Mouse (Mus musculus): ENCODE data around the gene Knstrn.

Gene Knstrn

GRCm38 (mm10) chr2:118790551-118791525 lies 23.0 kb upstream of the Knstrn start:
- peak; percentile 52 for DNase-seq (ENCODE audit: low read depth, low spot score)

GRCm38 (mm10) chr2:118791591-118792258 lies 22.1 kb upstream of the Knstrn start:
- no peak for DNase-seq (ENCODE audit: low read depth, low spot score)

DNA sequence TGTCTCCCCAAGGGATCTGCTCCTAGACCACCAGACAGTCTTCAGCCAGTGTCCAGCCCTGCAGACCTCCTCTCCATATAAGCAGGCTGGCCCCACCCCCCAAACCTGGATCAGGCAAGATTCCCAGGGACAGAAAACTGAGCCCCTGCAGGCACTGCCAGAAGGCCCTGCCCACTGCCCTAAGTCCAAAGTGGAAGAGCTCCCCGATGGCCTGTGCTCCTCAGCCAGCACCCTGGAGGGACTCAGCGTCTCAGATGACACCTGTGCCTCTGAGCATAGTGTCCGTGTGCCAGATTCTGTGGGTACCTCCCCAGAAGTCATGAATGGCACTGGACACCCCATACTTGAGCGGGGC lies 21.6 kb upstream of the Knstrn start:
- no peak for DNase-seq (ENCODE audit: low read depth, low spot score)

- DNase-seq (ENCODE audit: low read depth, low spot score), result no peak
Measured at GRCm38 (mm10) chr2:118793636-118794035, 20.2 kb upstream of the Knstrn start.

- DNase-seq (ENCODE audit: low read depth, low spot score), result no peak
Measured at GRCm38 (mm10) chr2:118802542-118803118, 11.2 kb upstream of the Knstrn start.

DNA sequence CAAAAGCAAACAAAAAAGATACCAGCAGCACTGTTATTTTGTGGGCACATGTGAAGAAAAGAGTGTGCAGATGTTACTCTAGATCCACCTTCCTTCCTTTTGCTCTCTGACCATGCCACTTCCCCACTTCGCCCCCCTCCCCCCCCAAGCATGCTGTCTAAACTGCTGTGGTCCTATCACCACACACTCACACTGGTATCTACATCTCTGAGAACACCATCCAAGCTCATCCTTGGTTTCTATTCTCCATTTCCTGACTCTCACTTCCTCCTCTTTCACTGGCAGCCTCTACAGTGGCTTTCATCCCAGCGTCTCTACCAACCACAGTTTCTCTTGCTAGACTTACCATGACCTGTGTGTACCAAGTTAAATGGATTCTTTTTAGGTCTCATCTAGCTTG lies 9.3 kb upstream of the Knstrn start:
- DNase-seq (ENCODE audit: low read depth, low spot score), result peak; percentile 89

DNA sequence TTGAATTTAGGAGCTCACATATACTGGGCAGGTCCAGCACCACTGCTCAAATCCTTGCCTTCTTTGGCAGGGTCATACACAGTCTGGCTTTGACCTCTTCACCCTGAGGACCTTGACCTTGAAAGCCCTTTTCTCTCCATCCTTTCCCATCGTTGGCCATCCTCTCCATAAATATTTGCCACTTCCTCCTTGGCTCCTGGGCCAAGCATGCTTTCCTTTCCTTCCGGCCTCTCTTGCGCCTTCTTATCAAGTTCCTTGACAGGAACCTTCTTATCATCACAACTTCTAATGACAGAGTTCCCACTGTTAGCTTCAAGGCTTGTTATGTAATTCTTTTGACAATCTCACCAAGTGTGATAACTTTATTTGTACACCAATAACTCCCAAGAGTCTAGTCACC lies 8.7 kb upstream of the Knstrn start:
- no peak for DNase-seq (ENCODE audit: low read depth, low spot score)

- no peak for DNase-seq (ENCODE audit: low read depth, low spot score)
Measured at GRCm38 (mm10) chr2:118805756-118806155, 8.0 kb upstream of the Knstrn start.

GRCm38 (mm10) chr2:118806860-118807259 lies 6.9 kb upstream of the Knstrn start:
- DNase-seq (ENCODE audit: low read depth, low spot score), result no peak

GRCm38 (mm10) chr2:118810861-118811260 lies 2.9 kb upstream of the Knstrn start:
- no peak for DNase-seq (ENCODE audit: low read depth, low spot score)

GRCm38 (mm10) chr2:118812724-118813123 lies 1.1 kb upstream of the Knstrn start:
- no peak for DNase-seq (ENCODE audit: low read depth, low spot score)

DNA sequence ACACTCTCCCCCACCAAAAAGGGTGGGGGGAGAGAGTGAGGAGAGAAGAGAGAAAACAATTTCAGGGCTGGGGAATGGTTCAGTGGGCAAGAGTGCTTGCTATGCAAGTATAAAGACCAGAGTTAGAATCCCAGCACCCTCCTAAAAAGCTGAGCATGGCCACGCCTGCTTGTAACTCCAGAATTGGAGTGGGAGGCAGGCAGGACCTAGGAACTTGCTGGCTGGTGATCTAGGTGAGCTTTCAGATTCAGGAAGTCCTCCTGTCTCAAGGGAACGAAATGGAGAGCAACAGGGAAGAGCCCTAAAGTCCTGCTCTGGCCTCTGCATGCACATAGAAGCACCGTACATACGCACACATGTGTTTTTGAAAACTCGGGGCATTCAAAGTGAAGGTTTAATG lies 9.0 kb downstream of the Knstrn start:
- no peak for DNase-seq (ENCODE audit: low read depth, low spot score)

DNA sequence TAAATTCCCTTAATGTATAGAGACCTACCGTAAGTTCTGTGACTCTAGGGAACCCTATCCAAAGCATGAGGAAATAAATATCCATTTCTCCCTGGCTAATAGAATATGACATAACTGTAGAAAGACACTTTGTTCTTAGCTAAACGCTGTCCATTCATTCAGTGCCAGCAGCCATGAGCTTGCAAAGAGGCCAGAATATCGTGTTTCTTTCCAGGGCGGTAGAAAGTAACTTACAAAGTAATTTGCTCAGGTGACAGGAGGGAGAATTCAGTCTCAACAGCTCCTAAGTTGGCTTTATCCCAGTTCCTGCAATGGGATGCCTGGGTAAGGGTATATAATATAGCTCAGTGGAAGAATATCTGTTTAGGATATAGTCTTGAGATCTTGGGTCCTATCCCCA lies 10.6 kb downstream of the Knstrn start:
- no peak for DNase-seq (ENCODE audit: low read depth, low spot score)

DNA sequence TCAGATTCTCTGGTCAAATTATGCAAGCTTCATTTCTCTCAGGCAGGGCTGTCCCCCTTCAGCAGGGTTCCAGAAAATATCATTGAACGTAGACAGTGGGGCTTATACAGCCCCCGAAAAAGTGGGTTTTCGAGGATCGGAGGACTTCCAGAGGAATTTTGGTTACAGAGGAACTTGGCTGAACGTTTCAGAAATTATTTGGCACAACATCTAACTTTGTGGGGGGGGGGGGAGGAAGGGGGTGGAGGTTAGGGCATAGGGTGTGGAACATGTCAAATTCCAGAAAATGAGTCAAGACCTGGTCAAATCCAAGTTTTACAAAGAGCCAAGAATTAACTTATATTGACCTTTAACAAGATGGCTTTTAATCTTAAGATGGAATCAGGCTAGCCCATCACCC lies 15.3 kb downstream of the Knstrn start:
- DNase-seq (ENCODE audit: low read depth, low spot score), result no peak

DNA sequence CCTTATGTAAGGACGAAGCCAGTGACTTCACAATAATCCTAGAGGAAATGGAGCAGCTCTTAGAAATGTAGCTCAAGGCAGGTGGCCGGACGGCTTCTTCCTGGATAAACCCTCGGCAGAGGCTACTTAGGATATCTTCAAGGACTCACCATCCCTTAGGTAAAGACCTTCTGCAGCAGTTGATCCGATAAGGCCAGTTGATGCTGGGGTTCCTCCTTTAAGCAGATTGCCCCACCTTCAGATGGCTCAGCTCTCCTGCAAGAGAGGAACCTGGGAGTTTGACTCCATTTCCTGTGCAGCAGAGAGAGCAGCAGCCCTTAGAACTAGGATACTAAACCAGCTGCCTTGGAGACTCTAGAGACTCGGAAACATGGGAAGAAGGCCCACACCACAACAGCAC lies 20.3 kb downstream of the Knstrn start:
- no peak for DNase-seq (ENCODE audit: low read depth, low spot score)

DNA sequence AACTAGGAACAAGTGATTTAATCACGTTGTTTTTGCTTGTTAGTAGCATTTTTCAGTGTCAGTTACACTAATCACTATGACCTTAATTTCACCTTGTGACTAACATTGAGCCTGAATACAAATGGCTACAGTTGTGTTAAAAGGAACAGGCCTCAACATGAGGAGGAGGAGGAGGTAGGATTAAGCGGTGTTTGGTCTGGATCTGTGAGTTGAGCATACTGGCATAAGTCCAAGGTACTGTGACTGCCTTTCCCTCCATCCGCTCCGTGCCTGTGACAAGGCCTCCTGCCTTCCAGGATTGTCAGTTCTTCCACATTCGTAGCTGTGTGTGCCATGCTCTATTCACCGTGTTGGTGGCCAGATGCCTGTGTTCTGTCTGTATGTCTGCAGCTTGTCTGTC lies 21.3 kb downstream of the Knstrn start:
- DNase-seq (ENCODE audit: low read depth, low spot score), result no peak

GRCm38 (mm10) chr2:118838330-118838729 lies 24.5 kb downstream of the Knstrn start:
- no peak for DNase-seq (ENCODE audit: low read depth, low spot score)

GRCm38 (mm10) chr2:118841186-118841585 lies 27.4 kb downstream of the Knstrn start:
- DNase-seq (ENCODE audit: low read depth, low spot score), result no peak

- DNase-seq (ENCODE audit: low read depth, low spot score), result no peak
Measured at GRCm38 (mm10) chr2:118841774-118842173, 28.0 kb downstream of the Knstrn start.

DNA sequence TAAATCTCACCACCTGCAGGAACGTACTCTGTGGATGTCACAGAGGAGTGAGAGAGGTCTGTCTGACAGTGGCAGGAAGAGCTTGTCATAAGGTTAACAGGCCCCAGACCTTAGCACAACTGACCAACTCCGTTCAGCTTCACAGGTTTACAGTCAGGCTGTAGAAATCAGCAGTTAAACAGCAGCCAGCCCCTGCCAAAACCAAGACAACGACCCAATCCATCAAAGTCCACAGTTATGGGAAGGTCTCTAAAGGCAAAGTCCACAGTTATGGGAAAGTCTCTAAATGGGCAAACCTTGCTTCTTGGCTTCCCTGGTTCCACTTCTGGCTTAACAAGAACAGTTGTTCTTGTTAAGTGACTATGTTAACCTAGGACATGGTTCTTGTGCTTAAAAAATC lies 30.6 kb downstream of the Knstrn start:
- no peak for DNase-seq (ENCODE audit: low read depth, low spot score)

DNA sequence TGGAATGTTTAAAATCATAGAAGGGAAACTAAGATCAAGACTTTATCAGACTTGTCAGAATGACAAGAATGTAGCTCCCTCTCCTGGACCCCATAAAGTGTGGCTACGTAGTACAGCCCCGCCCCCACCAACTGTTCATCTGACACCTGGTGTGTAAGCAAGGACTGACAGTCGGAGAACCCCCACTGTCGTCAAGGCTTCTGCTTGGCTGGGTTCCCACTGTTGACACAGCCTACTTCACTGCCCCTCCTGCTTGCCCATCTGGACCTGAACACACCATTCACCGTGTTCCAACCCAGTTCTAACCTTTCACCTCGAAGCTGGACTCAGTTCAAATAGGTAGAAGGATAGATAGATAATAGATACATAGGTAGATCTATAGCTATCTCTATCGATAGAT lies 32.4 kb downstream of the Knstrn start:
- peak; percentile 75 for DNase-seq (ENCODE audit: low read depth, low spot score)

DNA sequence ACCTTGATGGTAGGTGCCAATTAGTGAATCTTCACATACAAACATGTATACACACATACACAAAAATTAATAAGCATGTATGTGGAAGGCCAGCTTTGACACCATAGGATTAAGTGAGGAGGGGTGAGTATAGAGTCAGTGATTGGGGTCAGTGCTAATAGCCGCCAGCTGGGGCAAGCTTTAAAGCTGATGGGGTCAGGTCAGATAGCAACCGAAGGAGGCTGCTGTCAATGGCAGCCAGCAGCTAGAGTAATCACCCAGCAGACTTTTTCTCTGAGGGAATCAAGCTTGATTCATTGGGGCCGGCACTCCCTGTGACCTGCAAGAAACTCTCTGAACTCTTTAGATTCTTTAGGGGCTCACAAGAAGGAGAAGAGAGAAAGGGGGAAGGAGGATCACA lies 38.0 kb downstream of the Knstrn start:
- no peak for DNase-seq (ENCODE audit: low read depth, low spot score)
